Mouse (Mus musculus) heart, adult 8-10 months (tissue): ENCODE measurements at regions not wholly inside any gene's neighbourhood (a gene's known extent, or its start where the extent isn't known, plus 50 kb on each side); places are given as distances from the start of the nearest gene placed in this dataset.
"Not testable (repeated sequence)": the region's sequence is repeated elsewhere in the genome, so short reads cannot be mapped to it uniquely, and the experiment has no call there.

ENCODE experiments used
- DNase-seq: peaks from one replicate; pipeline ENCODE4 v3.0.0; 2022; ENCODE audit warnings: low spot score

- DNase-seq = no peak
Measured at GRCm38 (mm10) chr4:4380024-4380590, 302.8 kb upstream of the Sdr16c6 start.

- DNase-seq = no peak
Measured at GRCm38 (mm10) chr4:4335216-4335615, 257.9 kb upstream of the Sdr16c6 start.

GRCm38 (mm10) chr4:4333472-4334123 lies 256.3 kb upstream of the Sdr16c6 start:
- DNase-seq = no peak

GRCm38 (mm10) chr4:4331105-4331504 lies 253.8 kb upstream of the Sdr16c6 start:
- no peak for DNase-seq

- DNase-seq = no peak
Measured at GRCm38 (mm10) chr4:4315651-4316411, 238.5 kb upstream of the Sdr16c6 start.

GRCm38 (mm10) chr4:4311496-4311895 lies 234.2 kb upstream of the Sdr16c6 start:
- DNase-seq = no peak

- DNase-seq = no peak
Measured at GRCm38 (mm10) chr4:4306922-4307321, 229.6 kb upstream of the Sdr16c6 start.

- no peak for DNase-seq
Measured at GRCm38 (mm10) chr4:4305740-4306249, 228.5 kb upstream of the Sdr16c6 start.

- peak; percentile 55 for DNase-seq
Measured at GRCm38 (mm10) chr4:4304666-4305065, 227.3 kb upstream of the Sdr16c6 start.

- DNase-seq = no peak
Measured at GRCm38 (mm10) chr4:4300189-4300879, 223.0 kb upstream of the Sdr16c6 start.

- DNase-seq = no peak
Measured at GRCm38 (mm10) chr4:4299631-4300030, 222.3 kb upstream of the Sdr16c6 start.

- no peak for DNase-seq
Measured at GRCm38 (mm10) chr4:4249601-4250000, 172.3 kb upstream of the Sdr16c6 start.

GRCm38 (mm10) chr4:4247669-4248068 lies 170.3 kb upstream of the Sdr16c6 start:
- DNase-seq = no peak

- DNase-seq = not testable (repeated sequence)
Measured at GRCm38 (mm10) chr4:4242306-4242980, 165.1 kb upstream of the Sdr16c6 start.

- DNase-seq = no peak
Measured at GRCm38 (mm10) chr4:4226209-4226608, 148.9 kb upstream of the Sdr16c6 start.

- DNase-seq = no peak
Measured at GRCm38 (mm10) chr4:4219701-4220100, 142.4 kb upstream of the Sdr16c6 start.

- DNase-seq = no peak
Measured at GRCm38 (mm10) chr4:4211892-4212291, 134.6 kb upstream of the Sdr16c6 start.

GRCm38 (mm10) chr4:4205158-4205557 lies 127.8 kb upstream of the Sdr16c6 start:
- DNase-seq = no peak

- DNase-seq = no peak
Measured at GRCm38 (mm10) chr4:4199309-4199708, 122.0 kb upstream of the Sdr16c6 start.

GRCm38 (mm10) chr4:4195834-4196233 lies 118.5 kb upstream of the Sdr16c6 start:
- peak; percentile 31 for DNase-seq

GRCm38 (mm10) chr4:4195250-4195649 lies 117.9 kb upstream of the Sdr16c6 start:
- DNase-seq = no peak
